Comparison of ENCODE assay signal across 8 mouse cellular contexts in genomic region chr4:126103057-126103581, GRCm38 (mm10). TPM values are rescaled to one million over a fixed set of nuclear protein-coding genes. Genes with fewer than 3 reads are reported as not detected.
DNase-seq lines count a peak whose midpoint lies in the region; ATAC-seq and TF ChIP-seq lines count a peak whose summit lies in the region.

No protein-coding gene starts in this region.

- peak overlapping the region; percentile 65 for H3K9ac ChIP-seq in ES-E14 (ENCODE audit: insufficient read depth, low read depth, low read length, poor library complexity, severe bottlenecking)
- H3K9ac ChIP-seq in forebrain, embryonic 16.5 days (replicated peaks; ENCODE audit: low read depth, low read length): peak overlapping the region; percentile 27
- H3K9ac ChIP-seq in lung, embryonic 14.5 days: peak overlapping the region; percentile 51

- peak; percentile 24; the same call in 1 of the 2 replicates for ATAC-seq in forebrain, embryonic 16.5 days
- peak; percentile 69 for ATAC-seq in lung, embryonic 14.5 days (ENCODE audit: insufficient read depth)
- peak; percentile 74 for ATAC-seq in neutrophil, adult 5-6 weeks (ENCODE audit: extremely low read depth, insufficient number of reproducible peaks, low FRiP score, poor library complexity, severe bottlenecking)

- peak overlapping the region; percentile 56 to 94 for H3K4me3 ChIP-seq in ES-E14 (ENCODE audit: insufficient read depth in 1 of 2, low read depth in 1 of 2, low read length in 2 of 2, poor library complexity in 1 of 2, severe bottlenecking in 1 of 2)
- peak overlapping the region; percentile 78 for H3K4me3 ChIP-seq in forebrain, embryonic 16.5 days (replicated peaks; ENCODE audit: low read length)
- H3K4me3 ChIP-seq in layer of hippocampus, adult 2 months: peak overlapping the region; percentile 58
- H3K4me3 ChIP-seq in lung, embryonic 14.5 days (ENCODE audit: low read depth, low read length): peak overlapping the region; percentile 95

- no peak for TF ChIP-seq CTCF in layer of hippocampus, adult 2 months (conservative IDR thresholded peaks at IDR 0.05)
- no peak for TF ChIP-seq CTCF in lung, embryonic 14.5 days (IDR thresholded peaks at IDR 0.05; ENCODE audit: low read depth)

- intact Hi-C loops in heart, postnatal 36 days (cut with DNase I): no loop called here

- in situ Hi-C loops in ES-E14 (cut with MboI; ENCODE audit: low sequenced_read_pairs in 2 of 2, unreplicated experiment in 2 of 2): no loop called here

- peak overlapping the region; percentile 81 for H3K27ac ChIP-seq in ES-E14 (ENCODE audit: insufficient read depth, low read depth, low read length, poor library complexity, severe bottlenecking)
- peak overlapping the region; percentile 83 for H3K27ac ChIP-seq in forebrain, embryonic 16.5 days (ENCODE audit: low read length)
- peak overlapping the region; percentile 93 for H3K27ac ChIP-seq in layer of hippocampus, adult 2 months
- peak overlapping the region; percentile 92 for H3K27ac ChIP-seq in lung, embryonic 14.5 days (ENCODE audit: low read depth)

- peaks cover 10% of the 10 kb centered on the region; the same call in 1 of the 2 replicates for H3K36me3 ChIP-seq in ES-E14 (ENCODE audit: control insufficient read depth, insufficient read depth, low read length, poor library complexity, severe bottlenecking)
- no peaks in the 10 kb centered on the region for H3K36me3 ChIP-seq in forebrain, embryonic 16.5 days (ENCODE audit: control insufficient read depth, insufficient read depth)
- H3K36me3 ChIP-seq in lung, embryonic 14.5 days (ENCODE audit: insufficient read depth): 0 out of 2 replicates have a peak, but pooled peaks cover 19% of the 10 kb centered on the region

- DNase-seq in ES-E14 (ENCODE audit: low read depth, low spot score): no peak
- peak; percentile 74 to 79 for DNase-seq in cerebellum, adult 18-20 months
- peak; percentile 83 to 90 for DNase-seq in heart, postnatal 36 days
- peak; percentile 71 to 83 for DNase-seq in layer of hippocampus, adult 2 months (ENCODE audit: low spot score in 2 of 2)
- DNase-seq in lung, embryonic 14.5 days: peak; percentile 92
- peak; percentile 79 for DNase-seq in testis, postnatal 14 days (ENCODE audit: low spot score)

- H3K4me2 ChIP-seq in forebrain, embryonic 16.5 days (ENCODE audit: low read length): peak overlapping the region; percentile 65
- peak overlapping the region; percentile 97 for H3K4me2 ChIP-seq in lung, embryonic 14.5 days

- under 1% methylated on average over 15 of the region's 15 CpGs for WGBS in forebrain, embryonic 16.5 days
- 1% methylated on average over 15 of the region's 15 CpGs for WGBS in lung, embryonic 14.5 days

- H3K9me3 ChIP-seq in ES-E14 (ENCODE audit: control insufficient read depth, insufficient read depth, low read depth, low read length): no peaks in the 10 kb centered on the region
- no peaks in the 10 kb centered on the region for H3K9me3 ChIP-seq in forebrain, embryonic 16.5 days (ENCODE audit: control insufficient read depth, low read length)
- no peaks in the 10 kb centered on the region for H3K9me3 ChIP-seq in lung, embryonic 14.5 days (ENCODE audit: low read depth, low read length)

- H3K4me1 ChIP-seq in ES-E14 (ENCODE audit: control insufficient read depth in 2 of 2, insufficient read depth in 2 of 2, low read length in 2 of 2, poor library complexity in 1 of 2): peaks cover 11 to 15% of the 10 kb centered on the region in 2 experiments; a peak in 3 of 4 replicates
- peaks cover 44% of the 10 kb centered on the region for H3K4me1 ChIP-seq in forebrain, embryonic 16.5 days (replicated peaks; ENCODE audit: control insufficient read depth, insufficient read depth, low read length)
- peaks cover 7% of the 10 kb centered on the region; the same call in 1 of the 2 replicates for H3K4me1 ChIP-seq in lung, embryonic 14.5 days (ENCODE audit: insufficient read depth)

- no peaks in the 10 kb centered on the region for H3K27me3 ChIP-seq in forebrain, embryonic 16.5 days (replicated peaks; ENCODE audit: control insufficient read depth, insufficient read depth, low read length)
- no peaks in the 10 kb centered on the region for H3K27me3 ChIP-seq in lung, embryonic 14.5 days (ENCODE audit: insufficient read depth, low read length)

TF ChIP-seq in ES-E14, 5 proteins besides CTCF, POLR2A, EP300 and RAD21:
- TF ChIP-seq MAFK (IDR thresholded peaks at IDR 0.05; ENCODE audit: insufficient read depth, low read depth, low read length) (peak; percentile 80; the same call in 1 of the 2 replicates), ZNF384 (IDR thresholded peaks at IDR 0.05; ENCODE audit: low read depth, low read length) (no peak), ZC3H11A (IDR thresholded peaks at IDR 0.05; ENCODE audit: borderline replicate concordance, low read depth, low read length) (no peak), CHD2 (IDR thresholded peaks at IDR 0.05; ENCODE audit: low read depth, low read length) (0 out of 2 replicates have a peak, but pooled peaks have one; percentile 22), HCFC1 (IDR thresholded peaks at IDR 0.05; ENCODE audit: borderline replicate concordance, insufficient read depth, low read length) (no peak)

RNA-seq across cellular contexts. Expression of gene Stk40, which starts 0.6 kb away (rescaled TPM):
- total RNA-seq in ES-E14 (2012; rRNA removed): 20.1 and 20.2 TPM in 2 replicates
- 33.5 and 34.7 TPM in 2 replicates for polyA plus RNA-seq in forebrain, embryonic 16.5 days (2015; fragmentation: Nextera tagmentation; extraction: Ambion mirVana)
- total RNA-seq in heart, postnatal 36 days (2021): 10 to 100 TPM; 33.6 to 41.5 TPM
- 10 to 100 TPM; 24.8 to 26.6 TPM for total RNA-seq in layer of hippocampus, adult 2 months (2021)
- 30.7 and 38.0 TPM in 2 replicates for polyA plus RNA-seq in lung, embryonic 14.5 days (2014; fragmentation: Nextera tagmentation; extraction: Ambion mirVana)
- total RNA-seq in neutrophil, adult 5-6 weeks (2017): 65.2 and 66.7 TPM in 2 replicates

RNA-seq across cellular contexts. Expression of gene Lsm10, which starts 6.7 kb away (rescaled TPM):
- 15.0 and 21.8 TPM in 2 replicates for total RNA-seq in ES-E14 (2012; rRNA removed)
- polyA plus RNA-seq in forebrain, embryonic 16.5 days (2015; fragmentation: Nextera tagmentation; extraction: Ambion mirVana): 60.2 and 60.6 TPM in 2 replicates
- total RNA-seq in heart, postnatal 36 days (2021): 10 to 100 TPM; 14.5 to 16.4 TPM
- total RNA-seq in layer of hippocampus, adult 2 months (2021): 10 to 100 TPM; 13.4 to 13.8 TPM
- polyA plus RNA-seq in lung, embryonic 14.5 days (2014; fragmentation: Nextera tagmentation; extraction: Ambion mirVana): 50.2 and 50.6 TPM in 2 replicates
- total RNA-seq in neutrophil, adult 5-6 weeks (2017): 19.4 and 29.0 TPM in 2 replicates

RNA-seq across cellular contexts. Expression of gene Eva1b, which starts 44.4 kb away (rescaled TPM):
- 44.2 and 48.7 TPM in 2 replicates for total RNA-seq in ES-E14 (2012; rRNA removed)
- polyA plus RNA-seq in forebrain, embryonic 16.5 days (2015; fragmentation: Nextera tagmentation; extraction: Ambion mirVana): 10.1 and 10.2 TPM in 2 replicates
- 10 to 100 TPM; 15.7 to 16.2 TPM for total RNA-seq in heart, postnatal 36 days (2021)
- 1 to 10 TPM; 3.3 to 3.6 TPM for total RNA-seq in layer of hippocampus, adult 2 months (2021)
- polyA plus RNA-seq in lung, embryonic 14.5 days (2014; fragmentation: Nextera tagmentation; extraction: Ambion mirVana): 92.6 and 97.8 TPM in 2 replicates
- total RNA-seq in neutrophil, adult 5-6 weeks (2017): 3.1 and 4.4 TPM in 2 replicates

RNA-seq across cellular contexts. Expression of gene Oscp1, which starts 44.8 kb away (rescaled TPM):
- 5.9 and 7.2 TPM in 2 replicates for total RNA-seq in ES-E14 (2012; rRNA removed)
- 30.4 and 33.4 TPM in 2 replicates for polyA plus RNA-seq in forebrain, embryonic 16.5 days (2015; fragmentation: Nextera tagmentation; extraction: Ambion mirVana)
- 1 to 10 TPM; 2.5 to 2.7 TPM for total RNA-seq in heart, postnatal 36 days (2021)
- 10 to 100 TPM; 41.1 to 44.5 TPM for total RNA-seq in layer of hippocampus, adult 2 months (2021)
- polyA plus RNA-seq in lung, embryonic 14.5 days (2014; fragmentation: Nextera tagmentation; extraction: Ambion mirVana): 18.1 TPM in 2 replicates
- 17.4 and 23.7 TPM in 2 replicates for total RNA-seq in neutrophil, adult 5-6 weeks (2017)

RNA-seq across cellular contexts. Expression of gene Mrps15, which starts 56.4 kb away (rescaled TPM):
- 57.6 and 61.1 TPM in 2 replicates for total RNA-seq in ES-E14 (2012; rRNA removed)
- polyA plus RNA-seq in forebrain, embryonic 16.5 days (2015; fragmentation: Nextera tagmentation; extraction: Ambion mirVana): 103 and 115 TPM in 2 replicates
- 10 to 100 TPM; 79.5 to 82.5 TPM for total RNA-seq in heart, postnatal 36 days (2021)
- 10 to 100 TPM; 46.2 to 48.6 TPM for total RNA-seq in layer of hippocampus, adult 2 months (2021)
- polyA plus RNA-seq in lung, embryonic 14.5 days (2014; fragmentation: Nextera tagmentation; extraction: Ambion mirVana): 134 and 138 TPM in 2 replicates
- total RNA-seq in neutrophil, adult 5-6 weeks (2017): 55.0 and 61.3 TPM in 2 replicates

Comparison
In these comparisons a context has a peak if more than half of its experiments do, and no peak if none do; other contexts are left out.
1. ATAC-seq: peak in every context shown above with its lines; median percentile 74 in neutrophil, adult 5-6 weeks; 69 in lung, embryonic 14.5 days; 24 in forebrain, embryonic 16.5 days.